Mouse (Mus musculus) lung, postnatal 0 days (tissue): Measurements from ENCODE around the gene Nkrf.

Experiments
- CTCF ChIP-seq: IDR thresholded peaks from 2 replicates; pipeline ENCODE4 v1.5.1; 2016; ENCODE audit warnings: antibody characterized with exemption, mild to moderate bottlenecking
- EP300 ChIP-seq: IDR thresholded peaks from 2 replicates; pipeline ENCODE4 v1.6.1; 2016; ENCODE audit warnings: antibody characterized with exemption, mild to moderate bottlenecking, control low read depth

DNA sequence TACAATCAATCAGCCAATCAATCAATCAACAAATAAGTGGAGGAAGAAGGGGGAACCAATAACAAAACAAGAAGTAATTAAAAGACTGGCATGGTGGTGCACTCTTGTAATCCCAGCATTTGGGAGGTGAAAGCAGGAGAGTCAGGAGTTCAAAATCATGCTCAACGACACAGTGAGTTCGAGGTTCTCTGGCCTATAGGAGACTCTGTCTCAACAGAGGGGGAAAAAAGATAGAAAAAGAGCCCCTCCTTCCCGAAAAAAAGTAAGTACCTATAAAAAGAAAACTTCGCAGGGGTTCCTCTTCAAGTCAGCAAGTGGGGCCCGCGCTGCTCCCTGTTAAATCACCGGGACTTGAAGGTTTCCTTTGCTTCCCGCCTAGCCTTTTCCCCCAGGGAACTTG lies 28.9 kb downstream of the Nkrf start, which contains the start of the genes Ube2a and C330007P06Rik:
- TF ChIP-seq CTCF (no peak), EP300 (no peak)
